Mouse (Mus musculus) heart, embryonic 13.5 days (tissue): ENCODE results near the gene Sh3gl1. TPM values are rescaled to one million over a fixed set of nuclear protein-coding genes. Genes with fewer than 3 reads are reported as not detected.
A peak's percentile ranks its signal among the peaks of the same experiment; 100 is the strongest.

Source experiments
- ATAC-seq: fragments of 200-750 bp; cut with Nextera tagmentation; 2 replicates; pipeline ENCODE4 v1.8.0; 2017; ENCODE audit warnings: moderate TSS enrichment; ENCODE audit not compliant: insufficient number of reproducible peaks, low FRiP score, low TSS enrichment; ENCODE audit errors: extremely low read depth
- H3K27ac ChIP-seq: fragments of 300-500 bp; sonication (generic); replicated peaks from 2 replicates; pipeline ENCODE4 v1.5.1; 2015; ENCODE audit warnings: moderate library complexity, mild to moderate bottlenecking, inconsistent platforms
- H3K27me3 ChIP-seq: fragments of 300-500 bp; sonication (generic); replicated peaks from 2 replicates; pipeline ENCODE4 v1.6.1; 2015; ENCODE audit warnings: mild to moderate bottlenecking, inconsistent platforms
- H3K36me3 ChIP-seq: fragments of 300-500 bp; sonication (generic); 2 replicates; pipeline ENCODE4 v1.6.1; 2015; ENCODE audit warnings: mild to moderate bottlenecking, inconsistent platforms
- H3K4me1 ChIP-seq: fragments of 300-500 bp; sonication (generic); 2 replicates; pipeline ENCODE4 v1.6.1; 2015; ENCODE audit warnings: inconsistent platforms
- H3K4me2 ChIP-seq: fragments of 300-500 bp; sonication (generic); 2 replicates; pipeline ENCODE4 v1.6.1; 2015; ENCODE audit warnings: inconsistent platforms, mild to moderate bottlenecking, moderate library complexity
- H3K4me3 ChIP-seq: fragments of 300-500 bp; sonication (generic); 2 replicates; pipeline ENCODE4 v1.5.1; 2015; ENCODE audit warnings: moderate library complexity, mild to moderate bottlenecking, inconsistent platforms
- H3K9ac ChIP-seq: fragments of 300-500 bp; sonication (generic); 2 replicates; pipeline ENCODE4 v1.6.1; 2015; ENCODE audit warnings: inconsistent platforms, mild to moderate bottlenecking, moderate library complexity
- H3K9me3 ChIP-seq: fragments of 300-500 bp; sonication (generic); 2 replicates; pipeline ENCODE4 v1.6.1; 2016; ENCODE audit warnings: inconsistent platforms
- WGBS: fragments of 180-500 bp; shearing (Covaris S2); methylation state at CpG from one replicate; pipeline ENCODE4 v1.1.7; 2015; ENCODE audit warnings: mixed read lengths; 5-methylcytosine and 5-hydroxymethylcytosine counted together
- polyA plus RNA-seq: library from polyadenylated mRNA; unstranded; fragments of >200 nt; fragmentation: Nextera tagmentation; extraction: Ambion mirVana; gene quantifications from 2 replicates; pipeline ENCODE4 v1.2.1, GENCODE M21; 2015

The Sh3gl1 gene
- polyA plus RNA-seq, 1 experiment from 2014 or later, result 87.6 TPM

DNA sequence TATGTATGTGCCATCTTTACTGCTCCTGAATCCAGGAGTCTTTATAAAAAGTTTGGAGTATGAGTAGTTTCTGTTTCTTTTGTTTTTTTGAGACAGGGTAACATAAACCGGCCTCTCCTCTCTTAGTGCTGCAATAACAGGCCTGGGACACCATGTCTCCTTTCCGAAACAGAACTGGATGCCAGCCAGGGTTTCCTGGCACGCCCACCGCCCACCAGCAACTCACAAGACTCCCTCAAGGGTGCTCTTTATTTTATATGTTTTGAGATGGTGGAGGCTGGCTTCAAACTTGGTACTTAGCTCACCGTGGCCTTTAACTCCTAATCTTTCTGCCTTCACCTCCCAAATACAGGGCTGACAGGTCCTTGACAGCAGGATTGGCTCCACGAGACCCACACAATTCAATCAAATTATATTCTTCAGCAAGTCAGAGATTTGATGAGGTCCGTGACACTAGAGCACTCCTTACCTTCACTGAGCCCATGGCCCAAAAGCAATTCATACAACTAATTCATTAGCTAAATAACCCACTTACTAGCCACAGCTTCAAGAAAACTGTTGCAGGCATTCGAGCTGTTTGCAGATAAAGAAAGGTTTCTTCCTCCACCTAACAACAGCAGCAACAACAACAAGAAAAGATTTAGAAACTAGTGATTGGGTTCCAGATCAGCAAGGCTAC, 2.3 kb upstream of the Sh3gl1 start:
- ATAC-seq, result no peak
- no peak overlapping the region for H3K4me3 ChIP-seq
- no peak overlapping the region for H3K4me2 ChIP-seq
- no peaks in the 10 kb centered on the region for H3K9me3 ChIP-seq
- H3K9ac ChIP-seq, result 0 out of 2 replicates have a peak overlapping the region, but pooled peaks have one; percentile 47
- no peak overlapping the region for H3K27ac ChIP-seq
- peaks cover 40% of the 10 kb centered on the region for H3K4me1 ChIP-seq
- peaks cover 18% of the 10 kb centered on the region for H3K36me3 ChIP-seq
- WGBS, result 85% methylated on average over 8 of the region's 8 CpGs
- H3K27me3 ChIP-seq, result no peaks in the 10 kb centered on the region

DNA sequence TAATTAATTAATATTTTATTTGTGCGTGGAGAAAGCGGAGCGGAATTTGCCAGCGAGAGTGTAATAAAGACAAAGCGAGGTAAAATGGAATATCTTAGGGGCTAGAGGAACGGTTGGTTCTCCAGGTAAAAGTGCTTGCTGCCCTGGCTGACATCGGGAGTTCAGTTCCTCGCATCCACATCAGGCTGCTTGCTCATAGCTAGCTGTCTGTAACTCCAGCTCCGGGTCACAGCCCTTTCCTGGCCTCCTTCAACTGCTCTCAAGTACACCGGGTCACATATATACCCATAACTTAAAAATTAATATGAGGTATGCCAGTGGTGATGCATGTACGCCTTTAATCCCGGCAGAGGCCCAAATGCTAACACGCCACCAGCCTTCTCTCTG, 459 bp upstream of the Sh3gl1 start:
- Histone ChIP-seq H3K4me2 (peak overlapping the region; percentile 64), H3K9me3 (no peaks in the 10 kb centered on the region), H3K4me3 (peak overlapping the region; percentile 76), H3K36me3 (peaks cover 21% of the 10 kb centered on the region), H3K9ac (peak overlapping the region; percentile 69), H3K27ac (0 out of 2 replicates have a peak overlapping the region, but pooled peaks have one; percentile 8), H3K4me1 (peaks cover 55% of the 10 kb centered on the region), H3K27me3 (no peaks in the 10 kb centered on the region)
- ATAC-seq, result no peak
- WGBS, result 34% methylated on average over 13 of the region's 13 CpGs

DNA sequence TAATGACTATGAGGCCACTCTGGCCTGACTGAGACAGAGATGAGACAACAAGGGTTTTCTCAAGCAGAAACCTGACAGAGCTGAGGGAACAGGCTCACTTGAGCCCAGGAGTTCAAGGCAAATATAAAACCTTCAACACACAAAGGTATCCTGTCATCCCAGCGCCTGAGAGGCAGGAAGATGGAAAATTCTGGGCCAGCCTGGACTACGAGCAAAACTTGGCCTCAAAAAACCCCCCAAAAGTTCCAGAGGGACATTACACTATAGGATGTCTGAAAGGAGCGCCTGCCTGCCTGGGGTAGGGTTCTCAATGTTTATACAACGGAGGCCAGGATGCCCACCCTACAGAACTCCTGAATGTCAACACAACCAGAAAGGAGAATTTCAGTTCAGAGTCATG, 1.2 kb downstream of the Sh3gl1 start:
- peaks cover 32% of the 10 kb centered on the region for H3K36me3 ChIP-seq
- peak overlapping the region; percentile 76 for H3K4me3 ChIP-seq
- no peaks in the 10 kb centered on the region for H3K9me3 ChIP-seq
- no peaks in the 10 kb centered on the region for H3K27me3 ChIP-seq
- WGBS, result 71% methylated on average over 4 of the region's 4 CpGs
- no peak overlapping the region; the same call in 1 of the 2 replicates for H3K27ac ChIP-seq
- H3K4me1 ChIP-seq, result peaks cover 56% of the 10 kb centered on the region
- no peak for ATAC-seq
- peak overlapping the region; percentile 82 for H3K4me2 ChIP-seq
- peak overlapping the region; percentile 95 for H3K9ac ChIP-seq

DNA sequence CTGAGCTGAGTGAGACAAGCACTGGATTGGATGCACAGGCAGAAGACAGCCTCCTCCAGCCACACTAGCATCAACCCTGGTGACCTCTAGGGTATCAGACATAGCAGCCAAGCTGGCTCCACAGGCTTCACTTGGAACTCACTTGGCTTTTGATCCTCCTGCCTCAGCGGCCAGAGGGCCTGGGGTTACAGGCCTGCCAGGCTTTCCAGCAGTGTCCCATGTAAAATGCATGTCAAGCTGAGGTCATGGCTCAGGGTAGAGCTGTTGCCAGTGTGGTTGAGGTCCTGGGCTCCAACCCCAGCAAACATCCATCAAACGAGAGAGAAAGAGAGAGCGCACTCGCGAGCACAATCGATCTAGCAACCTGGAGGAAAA, 1.7 kb downstream of the Sh3gl1 start:
- no peak for ATAC-seq
- Histone ChIP-seq H3K4me1 (peaks cover 58% of the 10 kb centered on the region), H3K27ac (no peak overlapping the region), H3K36me3 (peaks cover 33% of the 10 kb centered on the region), H3K9me3 (no peaks in the 10 kb centered on the region), H3K9ac (peak overlapping the region; percentile 95), H3K27me3 (no peaks in the 10 kb centered on the region), H3K4me2 (peak overlapping the region; percentile 82), H3K4me3 (peak overlapping the region; percentile 76)
- WGBS, result 79% methylated on average over 6 of the region's 6 CpGs

DNA sequence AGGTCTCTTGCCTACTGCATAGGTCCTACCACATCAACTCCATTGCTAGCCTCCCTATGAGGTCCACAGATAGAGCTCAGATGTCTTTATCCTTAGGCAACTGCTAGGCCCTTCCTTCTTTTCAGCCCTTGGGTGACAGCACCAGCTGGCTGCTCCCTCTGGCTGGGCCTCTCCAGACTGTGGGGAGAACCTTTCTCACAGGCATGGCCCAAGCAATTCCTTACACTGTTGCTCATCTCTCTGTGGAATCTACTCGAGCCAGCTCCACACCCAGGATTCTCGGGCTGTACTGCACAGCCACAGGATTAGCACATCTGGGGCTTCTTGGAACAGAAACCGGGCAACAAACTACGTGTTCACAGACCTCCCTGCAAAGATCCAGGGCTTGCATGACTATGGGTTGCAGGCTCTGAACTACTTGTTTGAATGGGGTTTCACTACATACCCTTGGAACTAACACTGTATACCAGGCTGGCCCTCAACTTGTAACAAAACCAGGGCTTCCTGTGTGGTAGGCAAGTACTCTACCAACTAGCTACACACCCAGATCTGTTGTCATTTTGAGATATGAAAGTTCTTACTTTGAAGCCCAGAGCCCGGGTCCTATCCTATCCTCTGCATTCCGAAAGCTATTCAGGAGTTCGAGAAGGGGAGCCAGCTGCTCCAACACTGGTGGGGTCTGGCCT, 2.3 kb downstream of the Sh3gl1 start:
- WGBS, result 76% methylated on average over 7 of the region's 7 CpGs
- Histone ChIP-seq H3K4me3 (no peak overlapping the region), H3K4me2 (no peak overlapping the region)

DNA sequence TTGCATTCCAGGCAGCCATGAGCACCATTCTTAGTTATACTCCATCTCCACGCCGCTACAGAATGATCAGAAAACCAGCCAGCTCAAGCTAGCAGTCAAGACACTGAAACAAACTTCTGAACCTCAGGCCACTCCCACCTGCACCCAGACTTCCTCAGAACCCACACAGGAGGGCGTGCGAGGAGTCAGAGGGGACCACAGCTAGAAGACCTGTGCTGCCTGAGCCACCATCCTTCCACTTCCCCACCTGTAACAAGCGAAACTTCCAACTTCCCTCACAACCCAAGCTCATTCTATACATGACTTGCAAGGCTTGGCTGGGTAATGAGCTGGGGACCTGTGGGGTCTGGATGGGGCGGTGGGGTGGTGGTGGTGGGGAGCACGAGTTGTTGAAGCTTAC, 3.6 kb downstream of the Sh3gl1 start:
- WGBS, result 68% methylated on average over 7 of the region's 7 CpGs
- H3K9me3 ChIP-seq, result no peaks in the 10 kb centered on the region
- H3K4me1 ChIP-seq, result peaks cover 68% of the 10 kb centered on the region
- H3K9ac ChIP-seq, result peak overlapping the region; percentile 50
- H3K36me3 ChIP-seq, result peaks cover 48% of the 10 kb centered on the region
- H3K4me2 ChIP-seq, result no peak overlapping the region
- no peaks in the 10 kb centered on the region for H3K27me3 ChIP-seq
- no peak overlapping the region for H3K27ac ChIP-seq
- no peak overlapping the region for H3K4me3 ChIP-seq
- no peak for ATAC-seq

More for the DNA sequence above, 2.3 kb downstream of the Sh3gl1 start:
- H3K9me3 ChIP-seq, result no peaks in the 10 kb centered on the region
- H3K36me3 ChIP-seq, result peaks cover 38% of the 10 kb centered on the region
- no peak overlapping the region for H3K27ac ChIP-seq
- no peak for ATAC-seq
- peak overlapping the region; percentile 95 for H3K9ac ChIP-seq
- H3K4me1 ChIP-seq, result peaks cover 58% of the 10 kb centered on the region
- no peaks in the 10 kb centered on the region for H3K27me3 ChIP-seq

DNA sequence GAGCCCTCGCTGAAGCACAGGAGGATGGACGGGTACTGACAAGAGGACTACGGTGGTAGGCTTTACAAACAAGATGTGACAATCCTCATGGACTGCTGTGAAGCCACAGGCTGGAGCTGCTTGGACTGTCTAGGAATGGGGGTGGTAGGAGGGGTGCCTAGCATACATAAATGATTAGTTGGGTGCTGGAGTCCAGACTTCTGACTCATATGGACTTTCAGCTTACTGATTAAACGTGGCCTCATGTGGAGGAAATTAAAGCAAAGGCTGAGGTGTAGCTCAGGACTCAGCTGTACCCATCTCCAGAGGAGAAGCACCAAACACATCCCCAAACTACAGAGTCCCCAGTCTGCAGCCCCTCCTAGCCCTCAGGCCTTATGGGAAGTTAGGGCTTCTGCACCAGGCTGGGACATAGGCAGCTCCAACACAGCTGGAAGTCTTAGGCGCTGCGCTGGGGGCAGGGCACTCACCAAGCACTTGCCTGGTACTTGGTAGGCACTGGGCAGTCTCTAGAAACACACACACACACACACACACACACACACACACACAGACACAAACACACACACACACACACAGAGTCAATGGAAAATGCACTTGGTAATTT, 4.2 kb downstream of the Sh3gl1 start:
- Histone ChIP-seq H3K9me3 (no peaks in the 10 kb centered on the region), H3K4me3 (no peak overlapping the region), H3K4me1 (peaks cover 74% of the 10 kb centered on the region), H3K9ac (peak overlapping the region; percentile 50; the same call in 1 of the 2 replicates), H3K27ac (no peak overlapping the region), H3K36me3 (peaks cover 48% of the 10 kb centered on the region), H3K27me3 (no peaks in the 10 kb centered on the region), H3K4me2 (no peak overlapping the region)
- 86% methylated on average over 6 of the region's 6 CpGs for WGBS
- no peak for ATAC-seq

DNA sequence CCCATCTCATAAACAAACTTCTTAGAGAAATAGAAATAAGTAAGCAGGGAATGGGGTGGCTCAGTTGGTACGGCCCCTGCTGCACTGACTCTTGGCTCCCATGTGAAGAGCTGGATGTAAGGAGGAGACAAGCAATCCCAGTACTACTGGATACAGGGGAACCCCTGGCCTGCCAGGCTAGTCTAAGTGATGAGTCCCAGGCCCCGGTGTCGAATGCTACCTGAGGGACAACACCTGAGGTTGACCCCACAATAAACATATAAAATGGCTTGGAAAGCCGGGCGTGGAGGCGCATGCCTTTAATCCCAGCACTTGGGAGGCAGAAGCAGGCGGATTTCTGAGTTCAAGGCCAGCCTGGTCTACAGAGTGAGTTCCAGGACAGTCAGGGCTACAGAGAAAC, 5.0 kb downstream of the Sh3gl1 start:
- Histone ChIP-seq H3K36me3 (peaks cover 48% of the 10 kb centered on the region), H3K9ac (peak overlapping the region; percentile 59), H3K27ac (peak overlapping the region; percentile 32; the same call in 1 of the 2 replicates), H3K27me3 (no peaks in the 10 kb centered on the region), H3K4me3 (no peak overlapping the region), H3K9me3 (no peaks in the 10 kb centered on the region), H3K4me2 (no peak overlapping the region), H3K4me1 (peaks cover 79% of the 10 kb centered on the region)
- ATAC-seq, result no peak
- 92% methylated on average over 7 of the region's 7 CpGs for WGBS

DNA sequence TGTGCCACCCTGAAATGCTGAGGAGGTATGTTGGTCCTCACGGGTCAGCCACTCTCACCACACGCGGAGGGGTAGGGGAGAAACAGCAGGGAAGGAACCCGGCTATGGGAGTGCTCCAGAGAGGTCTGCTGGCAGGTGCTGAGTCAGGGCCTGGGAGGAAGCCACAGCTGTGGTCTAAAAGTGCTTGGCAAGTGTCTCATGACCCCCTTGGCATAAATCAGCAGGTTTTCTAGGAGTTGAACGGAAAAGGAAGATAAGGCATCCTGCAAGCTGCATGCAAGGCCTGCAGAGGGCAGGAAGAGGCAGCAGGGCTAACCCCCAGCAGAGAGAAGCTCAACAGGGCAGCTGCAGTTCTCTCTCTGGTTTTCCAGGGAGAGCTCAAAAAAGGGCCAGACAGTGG, 5.5 kb downstream of the Sh3gl1 start:
- no peak for ATAC-seq
- Histone ChIP-seq H3K36me3 (peaks cover 48% of the 10 kb centered on the region), H3K27ac (peak overlapping the region; percentile 32), H3K4me1 (peaks cover 84% of the 10 kb centered on the region), H3K4me2 (no peak overlapping the region), H3K27me3 (no peaks in the 10 kb centered on the region), H3K9ac (peak overlapping the region; percentile 59), H3K4me3 (no peak overlapping the region), H3K9me3 (no peaks in the 10 kb centered on the region)
- WGBS, result 37% methylated on average over 5 of the region's 5 CpGs

DNA sequence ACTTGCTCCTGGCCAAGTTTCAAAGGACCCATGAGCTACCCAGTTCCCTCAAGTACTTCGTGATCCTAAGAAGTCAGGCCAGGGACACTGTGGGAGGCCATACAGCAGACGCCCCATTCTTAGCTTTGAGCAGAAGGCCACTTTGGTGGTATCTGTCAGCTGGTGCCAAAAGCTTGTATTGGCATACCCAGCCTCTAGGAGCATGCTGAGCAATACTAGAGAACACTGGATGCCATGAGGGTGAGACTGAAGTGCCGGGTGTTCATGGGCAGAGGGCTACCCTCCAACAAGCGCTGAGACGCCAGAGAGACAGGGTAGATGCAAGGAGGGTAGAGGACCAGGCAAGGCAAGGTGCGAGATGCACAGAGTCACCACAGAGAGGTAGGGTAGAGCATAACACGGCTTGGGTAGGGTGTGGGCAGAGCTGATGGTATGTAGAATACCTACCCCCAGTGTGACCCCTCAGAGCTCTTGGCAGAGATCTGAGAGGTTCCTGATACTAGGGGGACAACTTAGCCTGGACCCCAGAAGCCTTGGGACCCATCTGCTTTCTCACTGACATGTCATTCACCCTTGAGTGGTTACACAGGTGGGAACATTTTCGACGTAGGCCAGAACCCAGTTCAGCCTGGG, 6.1 kb downstream of the Sh3gl1 start:
- Histone ChIP-seq H3K9me3 (no peaks in the 10 kb centered on the region), H3K36me3 (peaks cover 48% of the 10 kb centered on the region), H3K4me2 (no peak overlapping the region), H3K4me3 (no peak overlapping the region), H3K9ac (peak overlapping the region; percentile 59; the same call in 1 of the 2 replicates), H3K4me1 (peaks cover 86% of the 10 kb centered on the region), H3K27ac (peak overlapping the region; percentile 32), H3K27me3 (no peaks in the 10 kb centered on the region)
- ATAC-seq, result no peak
- 90% methylated on average over 9 of the region's 9 CpGs for WGBS

DNA sequence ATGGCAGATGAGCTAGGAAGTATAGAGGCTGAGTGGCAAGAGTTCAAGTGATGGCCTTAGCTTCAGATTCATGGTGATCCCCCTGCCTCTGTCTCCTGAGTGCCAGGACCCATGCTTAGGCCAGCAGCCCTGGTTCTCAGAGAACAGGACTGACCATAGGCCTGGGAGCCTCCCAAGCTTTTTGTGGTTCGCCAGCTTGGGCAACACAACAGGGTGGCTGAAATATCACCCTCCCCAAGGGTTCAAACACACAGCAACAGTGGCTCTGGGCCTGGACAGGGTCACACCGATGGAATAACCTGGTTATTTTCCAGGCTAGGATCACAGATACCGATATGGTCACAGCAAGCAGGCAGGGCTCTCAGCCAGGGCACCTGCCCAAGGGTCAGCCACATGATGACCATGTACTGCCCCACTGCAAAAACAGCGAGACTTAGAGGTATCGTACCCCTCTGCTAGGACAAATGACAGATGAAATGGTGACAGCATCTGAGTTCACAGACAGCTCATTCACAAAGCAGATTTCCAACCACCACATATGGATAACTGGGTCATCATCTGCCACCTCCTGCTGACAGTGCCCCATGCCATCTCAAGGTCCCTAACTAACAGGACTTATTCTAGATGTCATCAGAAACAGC, 8.5 kb downstream of the Sh3gl1 start:
- H3K27ac ChIP-seq, result no peak overlapping the region
- H3K4me1 ChIP-seq, result peaks cover 87% of the 10 kb centered on the region
- no peak overlapping the region for H3K4me3 ChIP-seq
- ATAC-seq, result no peak
- H3K27me3 ChIP-seq, result no peaks in the 10 kb centered on the region
- peaks cover 38% of the 10 kb centered on the region for H3K36me3 ChIP-seq
- WGBS, result 84% methylated on average over 5 of the region's 5 CpGs
- H3K9me3 ChIP-seq, result no peaks in the 10 kb centered on the region
- H3K4me2 ChIP-seq, result no peak overlapping the region
- peak overlapping the region; percentile 52; the same call in 1 of the 2 replicates for H3K9ac ChIP-seq
